Mouse (Mus musculus): Measurements from ENCODE around the gene Thnsl1.
A peak's percentile ranks its signal among the peaks of the same experiment; 100 is the strongest.
"Not testable (repeated sequence)": the region's sequence is repeated elsewhere in the genome, so short reads cannot be mapped to it uniquely, and the experiment has no call there.

Thnsl1 gene

DNA sequence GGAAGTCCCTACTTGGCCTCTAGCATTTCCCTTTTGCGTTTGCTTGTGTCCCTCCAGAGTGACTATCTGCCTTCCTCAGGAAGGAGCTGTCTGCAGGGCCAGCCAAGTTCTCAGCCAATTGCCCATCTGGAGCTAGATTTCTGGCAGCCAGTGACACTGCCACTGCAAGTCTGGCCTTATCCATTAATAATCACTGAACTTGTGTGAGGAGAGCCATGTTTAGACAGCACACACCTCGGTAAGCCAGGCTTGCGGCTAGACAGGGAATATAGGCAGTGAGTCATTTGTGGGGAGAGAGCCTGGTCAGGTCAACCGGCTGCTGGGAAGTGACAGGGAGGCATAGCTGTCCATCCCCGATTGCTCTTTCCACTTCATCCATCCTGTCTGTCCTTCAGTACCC is 31.3 kb downstream of the Thnsl1 start:
- DNase-seq (ENCODE audit: low spot score): no peak

DNA sequence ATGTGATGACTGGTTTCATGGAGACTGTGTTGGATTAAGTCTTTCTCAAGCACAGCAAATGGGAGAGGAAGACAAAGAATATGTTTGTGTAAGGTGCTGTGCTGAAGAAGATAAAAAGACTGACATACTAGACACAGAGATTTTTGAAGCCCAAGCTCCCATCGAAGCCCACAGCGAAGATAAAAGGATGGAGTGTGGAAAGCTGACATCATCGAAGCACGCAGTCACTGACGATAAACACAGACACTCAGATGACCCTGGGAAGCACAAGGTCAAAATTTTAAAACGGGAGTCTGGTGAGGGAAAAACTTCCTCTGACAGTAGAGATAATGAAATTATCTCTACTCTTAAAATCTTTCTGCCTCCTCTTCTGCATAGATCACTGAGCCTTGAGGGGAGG is 38.6 kb downstream of the Thnsl1 start:
- not testable (repeated sequence) for DNase-seq (ENCODE audit: low spot score)

DNA sequence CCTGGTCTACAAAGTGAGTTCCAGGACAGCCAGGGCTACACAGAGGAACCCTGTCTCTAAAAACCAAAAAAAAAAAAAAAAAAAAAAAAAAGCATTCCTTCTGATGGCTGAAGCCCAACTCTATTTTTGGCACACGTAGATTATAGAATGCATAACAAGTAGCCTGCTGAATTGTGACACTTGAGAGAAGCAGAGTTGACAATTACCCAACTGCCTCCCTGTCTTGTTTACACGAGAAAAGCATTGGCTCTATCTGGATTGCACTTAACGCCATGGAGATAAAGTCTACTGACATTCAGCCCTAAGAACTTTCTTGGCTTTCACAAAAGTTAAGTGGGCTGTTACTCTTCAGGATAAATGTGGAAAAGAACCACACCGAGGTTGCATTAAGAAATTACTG is 39.5 kb downstream of the Thnsl1 start:
- no peak for DNase-seq (ENCODE audit: low spot score)

DNA sequence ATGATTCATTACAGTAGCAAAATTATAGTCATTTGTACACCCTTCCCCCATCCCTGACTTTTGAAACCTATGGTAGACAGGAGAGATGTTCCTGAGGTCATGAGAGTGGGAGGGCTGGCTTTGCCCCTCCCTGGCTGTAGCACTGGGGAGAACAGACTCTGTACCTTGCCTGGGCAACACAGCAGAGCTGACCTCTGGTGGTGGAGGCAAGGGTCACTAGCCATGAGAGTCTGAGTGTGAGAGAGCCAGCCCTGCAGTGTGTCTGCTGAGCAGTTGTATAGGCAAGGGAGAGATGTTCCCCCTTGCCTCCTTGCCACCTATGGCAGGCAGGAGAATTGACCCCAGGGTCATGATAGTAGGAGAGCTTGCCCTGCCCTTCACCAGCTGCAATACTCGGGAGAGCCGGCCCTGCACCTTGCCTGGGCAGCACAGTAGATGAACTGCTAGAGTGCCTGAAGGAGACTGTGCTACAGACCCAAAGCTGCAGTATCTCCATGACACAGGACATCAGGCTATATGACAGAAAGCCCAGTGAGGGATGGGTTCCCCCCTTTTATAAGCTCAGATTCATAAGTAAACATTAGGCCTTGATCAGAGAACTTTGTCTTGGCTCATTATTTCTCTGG is 40.1 kb downstream of the Thnsl1 start:
- no peak for DNase-seq (ENCODE audit: low spot score)

DNA sequence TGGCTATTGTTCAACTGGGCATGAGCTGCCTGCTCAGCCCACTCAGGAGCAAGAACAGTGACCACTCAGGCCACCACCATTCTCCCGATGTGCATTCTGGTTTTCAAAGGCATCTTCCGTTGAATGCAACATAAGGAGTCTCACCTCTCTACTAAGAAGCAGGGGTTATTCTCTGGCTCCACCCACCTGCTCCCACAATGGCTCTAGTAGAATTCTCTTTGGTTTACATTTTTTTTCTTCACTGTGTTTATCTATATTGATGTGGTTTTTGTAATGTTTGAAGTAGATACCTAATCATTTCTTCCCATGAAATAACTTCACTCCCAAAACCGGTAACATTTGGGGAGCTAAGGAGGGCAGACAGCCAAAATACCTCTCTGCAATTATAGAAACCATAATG is 48.1 kb downstream of the Thnsl1 start:
- DNase-seq (ENCODE audit: low spot score): no peak

DNA sequence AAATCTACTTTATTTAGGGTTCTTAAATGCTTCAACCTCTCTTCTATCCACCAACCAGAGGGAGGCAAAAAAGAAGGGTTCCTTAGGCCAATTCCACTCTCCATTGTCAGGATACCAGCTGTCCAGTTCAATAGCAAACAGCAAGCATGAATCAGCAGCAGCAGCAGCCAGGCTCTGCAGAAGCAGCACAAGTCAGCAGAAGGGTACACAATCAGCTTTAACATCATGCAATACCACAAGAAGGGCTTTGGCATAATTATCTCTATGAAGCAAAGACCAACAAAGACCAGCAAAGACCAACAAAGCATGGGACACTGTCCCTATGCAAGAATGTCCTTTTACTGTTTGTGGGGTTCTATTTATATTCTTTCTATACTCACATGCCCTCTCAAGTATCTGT is 48.8 kb downstream of the Thnsl1 start:
- no peak for DNase-seq (ENCODE audit: low spot score)

DNA sequence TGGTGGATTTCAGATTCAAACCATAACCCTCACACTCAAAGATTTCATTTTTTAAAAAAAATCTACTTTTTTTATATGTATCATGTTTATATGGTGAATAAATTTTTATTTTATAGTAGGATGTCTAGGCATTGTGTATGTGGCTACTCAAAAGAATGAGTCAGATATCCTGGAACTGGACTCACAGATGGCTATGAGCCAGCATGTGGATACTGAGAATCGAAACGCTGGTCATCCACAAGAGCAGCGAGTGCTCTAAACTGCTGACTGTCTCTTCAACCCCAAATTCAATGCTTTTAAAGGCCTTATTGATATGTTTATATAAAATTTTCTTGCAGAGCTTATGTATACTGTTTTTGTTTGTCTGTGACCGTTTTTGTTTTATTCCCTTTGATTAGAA is 52.8 kb downstream of the Thnsl1 start:
- no peak for DNase-seq (ENCODE audit: low spot score)

DNA sequence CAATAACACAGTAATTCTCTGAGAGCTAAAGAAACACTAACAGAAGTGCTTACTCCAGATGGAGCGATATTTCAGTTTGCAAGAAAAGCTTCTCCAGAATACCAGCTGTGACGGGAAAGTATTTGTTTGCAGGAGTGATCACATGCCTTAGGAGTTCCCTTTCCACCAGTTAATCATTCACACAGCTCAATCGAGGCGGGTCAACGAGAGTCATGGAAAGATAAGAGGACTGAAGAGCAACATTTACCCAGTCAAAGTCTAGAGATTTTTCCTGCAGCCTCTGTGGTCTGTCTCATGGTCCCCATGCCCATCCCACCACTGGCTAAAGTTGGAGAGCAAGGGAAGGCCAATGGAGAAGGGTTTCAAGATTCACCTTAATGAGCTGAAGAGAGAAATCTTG is 53.6 kb downstream of the Thnsl1 start:
- DNase-seq (ENCODE audit: low spot score): no peak

DNA sequence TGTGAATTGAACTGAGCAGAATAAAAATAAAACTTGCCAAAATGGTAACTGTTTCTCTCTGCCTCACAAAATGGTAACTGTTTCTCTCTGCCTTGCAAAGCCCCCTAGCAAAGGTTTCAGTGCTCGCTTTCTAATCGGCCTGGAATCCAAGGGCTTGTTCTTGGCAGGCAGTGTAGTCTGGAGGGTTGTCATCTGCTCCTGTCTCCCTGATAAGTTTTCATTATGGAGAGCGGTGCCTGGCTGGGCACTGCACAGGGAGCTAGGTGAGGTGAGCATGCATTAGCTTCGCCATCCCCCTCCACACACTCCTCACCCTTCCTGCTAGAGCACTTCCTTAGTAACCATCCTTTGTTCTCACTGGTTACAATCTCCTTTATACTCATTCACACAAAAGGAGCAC is 54.5 kb downstream of the Thnsl1 start:
- DNase-seq (ENCODE audit: low spot score): no peak

DNA sequence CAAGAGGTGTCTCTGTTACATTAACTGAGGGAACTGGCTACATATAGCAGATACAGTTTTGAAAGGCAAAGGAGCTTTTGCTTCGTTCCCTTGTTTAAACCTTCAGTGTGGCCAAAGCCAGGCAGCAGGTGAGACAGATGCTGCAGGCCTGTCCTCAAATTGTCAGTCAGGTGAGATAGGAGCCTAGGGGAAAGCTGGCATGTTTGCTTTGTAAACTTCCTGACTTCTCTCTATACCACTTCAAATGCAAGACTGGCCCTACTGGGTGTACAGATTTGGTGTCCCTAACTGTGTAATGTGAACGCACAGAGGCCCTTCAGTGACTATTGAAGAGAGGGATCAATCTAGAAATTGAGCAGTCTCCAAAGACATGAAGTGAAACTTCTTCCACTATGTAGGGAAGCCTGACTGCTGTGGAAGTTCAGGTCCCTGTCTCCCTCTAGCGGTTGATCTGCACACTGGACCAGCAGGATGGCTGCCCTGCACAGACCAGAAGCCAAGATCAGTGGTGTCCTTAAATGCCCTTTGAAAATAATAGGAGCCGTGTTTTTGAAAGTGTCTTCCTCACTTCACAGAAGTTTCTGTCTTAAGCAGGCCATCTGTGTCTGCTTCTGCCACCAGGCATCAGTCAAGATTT is 56.0 kb downstream of the Thnsl1 start:
- peak; percentile 7 for DNase-seq (ENCODE audit: low spot score)

DNA sequence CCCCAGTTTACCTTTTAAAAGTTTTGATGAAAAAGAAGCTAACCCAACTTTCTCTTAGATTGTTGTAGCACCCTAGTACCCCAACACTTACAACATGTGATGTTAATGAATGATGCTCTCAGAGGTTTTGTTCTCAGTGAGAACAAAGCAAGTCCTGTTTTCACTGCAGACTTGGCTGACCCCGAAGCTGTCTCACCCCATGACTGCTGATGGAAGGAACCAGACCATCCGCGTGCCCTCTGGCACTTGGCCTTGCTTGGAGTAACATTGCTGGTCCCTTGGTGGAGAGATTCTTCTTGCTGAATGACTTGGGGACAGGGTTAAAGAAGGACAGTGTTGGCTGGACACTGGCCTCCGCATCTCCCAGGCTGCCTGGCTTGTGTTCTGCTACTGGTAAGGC is 58.5 kb downstream of the Thnsl1 start:
- DNase-seq (ENCODE audit: low spot score): no peak
